Mouse (Mus musculus): ENCODE measurements around the gene Htra2. TPM values are rescaled to one million over a fixed set of nuclear protein-coding genes. Genes with fewer than 3 reads are reported as not detected.
A peak's percentile ranks its signal among the peaks of the same experiment; 100 is the strongest.

The Htra2 gene
- polyA plus RNA-seq, 1 experiment from 2014 or later = 132 TPM

DNA sequence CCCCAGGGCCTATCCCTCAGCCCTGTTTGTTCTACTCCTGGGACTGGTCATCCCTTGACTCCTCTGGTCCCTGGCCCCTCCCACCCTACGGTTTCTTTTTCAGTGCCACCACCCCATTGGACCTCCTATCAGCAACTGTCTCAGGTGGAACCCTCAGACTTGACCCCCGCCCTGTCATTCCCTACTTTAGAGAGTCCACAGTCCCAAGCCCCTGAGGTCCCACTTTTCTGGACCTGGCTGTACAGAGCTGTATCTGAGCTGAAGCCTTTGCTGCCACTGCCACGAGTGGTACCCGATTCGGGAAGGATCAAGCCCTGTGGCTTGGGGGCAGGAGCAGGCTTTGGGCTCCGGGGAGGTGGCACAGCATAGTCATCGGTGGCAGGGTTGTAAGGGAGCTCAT, 24.0 kb downstream of the Htra2 start:
- ATAC-seq (ENCODE audit: low read depth) (no peak), DNase-seq (no peak)
- Histone ChIP-seq H3K4me2 (peak overlapping the region; percentile 83; the same call in 1 of the 2 replicates), H3K9me3 (replicated peaks) (no peaks in the 10 kb centered on the region), H3K27me3 (peaks cover 29% of the 10 kb centered on the region), H3K36me3 (peaks cover 31% of the 10 kb centered on the region), H3K9ac (peak overlapping the region; percentile 92), H3K4me1 (replicated peaks) (peaks cover 80% of the 10 kb centered on the region), H3K4me3 (replicated peaks) (no peak overlapping the region), H3K27ac (peak overlapping the region; percentile 35; the same call in 1 of the 2 replicates)
- WGBS (ENCODE audit: insufficient replicate concordance) = 75% methylated on average over 7 of the region's 7 CpGs

DNA sequence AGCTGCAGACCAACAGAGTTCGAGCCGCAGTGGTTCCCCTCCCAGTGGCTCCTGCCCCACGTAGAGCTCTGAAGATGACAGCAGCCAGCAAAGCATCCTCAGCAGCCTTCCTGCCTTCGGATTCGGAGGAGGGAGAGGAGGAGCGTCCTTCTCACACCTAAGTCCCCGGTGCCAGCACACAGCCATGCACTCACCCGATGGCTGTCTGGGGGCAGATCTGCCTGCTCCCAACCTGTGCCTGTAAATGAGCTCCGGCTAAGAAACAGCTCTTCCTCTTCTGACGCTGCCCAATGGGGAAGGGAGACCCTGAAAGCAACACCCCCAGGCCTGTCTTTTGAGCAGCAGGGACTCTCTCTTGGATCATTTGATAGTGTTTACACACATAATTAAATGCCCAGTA, 25.3 kb downstream of the Htra2 start:
- Histone ChIP-seq H3K4me1 (replicated peaks) (peaks cover 79% of the 10 kb centered on the region), H3K27ac (peak overlapping the region; percentile 44), H3K9me3 (replicated peaks) (no peaks in the 10 kb centered on the region), H3K36me3 (peaks cover 31% of the 10 kb centered on the region), H3K9ac (no peak overlapping the region), H3K4me3 (replicated peaks) (no peak overlapping the region), H3K4me2 (no peak overlapping the region), H3K27me3 (peaks cover 17% of the 10 kb centered on the region)
- 58% methylated on average over 10 of the region's 10 CpGs for WGBS (ENCODE audit: insufficient replicate concordance)
- no peak for DNase-seq
- ATAC-seq (ENCODE audit: low read depth) = no peak

DNA sequence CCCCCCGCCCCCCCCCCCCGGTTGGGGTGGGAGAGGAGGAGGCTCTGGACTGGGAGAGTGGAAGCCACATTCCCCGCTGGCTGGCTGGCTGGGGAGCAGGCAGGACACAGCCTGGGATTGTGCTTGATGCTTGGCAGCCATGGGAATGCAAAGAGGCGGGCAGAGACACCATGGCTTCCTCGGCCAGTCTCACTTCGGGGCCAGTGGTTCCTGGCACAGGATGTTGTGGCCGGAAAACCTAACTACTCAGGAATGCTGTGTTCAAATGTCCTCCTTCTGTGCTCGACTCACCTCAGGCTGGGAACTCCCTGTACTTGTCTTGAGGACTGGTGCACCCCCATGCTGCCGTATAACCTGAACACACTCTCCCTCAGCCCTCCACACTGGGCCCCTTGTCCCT, 27.4 kb downstream of the Htra2 start:
- DNase-seq = no peak
- H3K27me3 ChIP-seq = peaks cover 9% of the 10 kb centered on the region; the same call in 1 of the 2 replicates
- WGBS (ENCODE audit: insufficient replicate concordance) = 45% methylated on average over 7 of the region's 9 CpGs

DNA sequence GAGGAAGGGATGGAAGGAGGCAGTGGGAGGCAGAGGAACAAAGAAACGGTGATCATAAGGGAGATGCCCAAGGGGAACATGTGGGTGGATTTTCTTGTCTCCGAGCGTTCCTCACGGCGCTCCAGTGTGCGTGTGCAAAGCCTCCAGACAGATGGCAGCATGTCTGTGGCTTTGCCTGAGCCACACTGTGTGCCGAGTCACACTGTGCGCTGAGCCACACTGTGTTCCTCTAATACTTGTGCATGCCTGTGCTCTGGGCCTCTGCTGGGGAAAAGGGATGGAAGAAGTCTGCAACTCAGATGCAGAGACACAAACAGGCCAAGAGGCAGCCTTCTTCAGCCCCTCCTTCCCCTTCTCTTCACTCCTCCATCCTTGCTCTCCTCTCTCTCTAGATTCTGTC, 27.8 kb downstream of the Htra2 start:
- no peak for DNase-seq
- Histone ChIP-seq H3K4me3 (replicated peaks) (no peak overlapping the region), H3K4me2 (no peak overlapping the region), H3K9ac (no peak overlapping the region; the same call in 1 of the 2 replicates), H3K9me3 (replicated peaks) (no peaks in the 10 kb centered on the region), H3K27ac (peak overlapping the region; percentile 44), H3K4me1 (replicated peaks) (peaks cover 84% of the 10 kb centered on the region), H3K27me3 (peaks cover 9% of the 10 kb centered on the region; the same call in 1 of the 2 replicates), H3K36me3 (peaks cover 31% of the 10 kb centered on the region)
- ATAC-seq (ENCODE audit: low read depth) = no peak
- WGBS (ENCODE audit: insufficient replicate concordance) = 76% methylated on average over 8 of the region's 8 CpGs

More for the DNA sequence above, 27.4 kb downstream of the Htra2 start:
- Histone ChIP-seq H3K9me3 (replicated peaks) (no peaks in the 10 kb centered on the region), H3K4me1 (replicated peaks) (peaks cover 84% of the 10 kb centered on the region), H3K4me2 (no peak overlapping the region), H3K9ac (no peak overlapping the region; the same call in 1 of the 2 replicates), H3K4me3 (replicated peaks) (no peak overlapping the region), H3K27ac (peak overlapping the region; percentile 44), H3K36me3 (peaks cover 31% of the 10 kb centered on the region)
- ATAC-seq (ENCODE audit: low read depth) = no peak

DNA sequence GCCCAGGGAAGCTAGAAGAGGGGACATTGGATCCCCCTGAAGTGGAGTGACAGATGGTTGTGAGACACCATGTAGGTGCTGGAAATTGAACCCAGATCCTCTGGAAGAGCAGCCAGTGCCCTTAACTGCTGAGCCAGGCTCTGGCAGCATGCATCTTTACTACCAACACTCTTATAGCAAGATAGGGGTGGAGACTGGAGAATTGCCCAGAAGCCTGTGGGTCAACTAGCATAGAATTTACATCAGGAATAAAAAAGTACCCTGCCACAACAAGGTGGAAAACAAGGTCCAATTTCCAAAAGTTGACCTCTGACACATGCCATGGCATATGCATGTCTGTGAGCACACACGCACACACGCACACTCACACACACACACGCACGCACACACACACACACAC, 29.9 kb downstream of the Htra2 start:
- Histone ChIP-seq H3K36me3 (peaks cover 10% of the 10 kb centered on the region), H3K9me3 (replicated peaks) (no peaks in the 10 kb centered on the region), H3K27me3 (no peaks in the 10 kb centered on the region; the same call in 1 of the 2 replicates), H3K4me3 (replicated peaks) (no peak overlapping the region), H3K27ac (peak overlapping the region; percentile 91; the same call in 1 of the 2 replicates), H3K4me1 (replicated peaks) (peaks cover 84% of the 10 kb centered on the region), H3K4me2 (no peak overlapping the region), H3K9ac (no peak overlapping the region)
- DNase-seq = no peak
- WGBS (ENCODE audit: insufficient replicate concordance) = 96% methylated on average over 4 of the region's 4 CpGs
- no peak for ATAC-seq (ENCODE audit: low read depth)

DNA sequence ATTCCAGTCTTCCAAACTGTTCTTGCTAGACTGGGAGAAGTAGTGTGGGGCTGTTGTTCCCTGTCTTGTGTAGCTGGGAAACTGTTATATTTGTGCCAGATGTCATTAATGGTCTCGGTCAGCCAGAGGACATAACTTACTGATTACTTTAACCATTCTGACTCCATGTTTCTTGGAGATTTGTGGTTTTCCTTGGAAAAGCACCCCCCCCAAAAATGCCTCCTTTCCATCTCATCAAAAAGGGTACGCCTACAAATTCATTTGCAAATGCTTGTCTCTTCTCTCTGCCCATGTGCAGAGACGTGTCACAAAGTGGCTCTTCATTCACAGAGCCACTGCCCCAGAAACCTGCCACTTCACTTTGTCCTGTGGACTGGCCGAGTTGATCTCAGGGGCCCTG, 30.7 kb downstream of the Htra2 start:
- H3K4me1 ChIP-seq (replicated peaks) = peaks cover 85% of the 10 kb centered on the region
- H3K9ac ChIP-seq = peak overlapping the region; percentile 43; the same call in 1 of the 2 replicates
- H3K36me3 ChIP-seq = peaks cover 2% of the 10 kb centered on the region; the same call in 1 of the 2 replicates
- H3K4me3 ChIP-seq (replicated peaks) = no peak overlapping the region
- ATAC-seq (ENCODE audit: low read depth) (no peak), DNase-seq (no peak)
- H3K9me3 ChIP-seq (replicated peaks) = no peaks in the 10 kb centered on the region
- H3K27me3 ChIP-seq = no peaks in the 10 kb centered on the region; the same call in 1 of the 2 replicates
- WGBS (ENCODE audit: insufficient replicate concordance) = 52% methylated on average over 4 of the region's 4 CpGs
- H3K4me2 ChIP-seq = no peak overlapping the region
- peak overlapping the region; percentile 91 for H3K27ac ChIP-seq

DNA sequence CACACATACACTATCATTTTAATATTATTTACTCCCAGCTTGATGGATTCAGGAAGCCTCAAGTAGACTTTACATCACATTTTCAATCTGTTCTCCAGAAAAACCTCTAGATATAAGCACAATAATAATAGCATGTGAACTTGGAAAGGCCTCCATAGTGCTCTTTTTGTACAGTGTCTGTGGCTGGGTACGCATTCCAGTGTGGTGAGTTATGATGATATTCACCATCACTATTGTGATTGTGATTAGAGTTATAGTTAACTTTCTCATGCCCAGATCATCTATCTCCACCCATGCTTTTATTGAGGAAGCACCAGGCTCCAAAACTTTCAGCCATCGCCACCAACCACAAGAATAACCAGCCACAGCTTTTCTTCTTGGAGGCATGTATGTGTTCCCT, 31.3 kb downstream of the Htra2 start:
- 91% methylated on average over 2 of the region's 2 CpGs for WGBS (ENCODE audit: insufficient replicate concordance)
- Histone ChIP-seq H3K4me1 (replicated peaks) (peaks cover 85% of the 10 kb centered on the region), H3K4me2 (no peak overlapping the region), H3K9ac (peak overlapping the region; percentile 43), H3K9me3 (replicated peaks) (no peaks in the 10 kb centered on the region), H3K4me3 (replicated peaks) (no peak overlapping the region), H3K36me3 (no peaks in the 10 kb centered on the region), H3K27me3 (no peaks in the 10 kb centered on the region; the same call in 1 of the 2 replicates), H3K27ac (peak overlapping the region; percentile 91)
- ATAC-seq (ENCODE audit: low read depth) = no peak
- no peak for DNase-seq

DNA sequence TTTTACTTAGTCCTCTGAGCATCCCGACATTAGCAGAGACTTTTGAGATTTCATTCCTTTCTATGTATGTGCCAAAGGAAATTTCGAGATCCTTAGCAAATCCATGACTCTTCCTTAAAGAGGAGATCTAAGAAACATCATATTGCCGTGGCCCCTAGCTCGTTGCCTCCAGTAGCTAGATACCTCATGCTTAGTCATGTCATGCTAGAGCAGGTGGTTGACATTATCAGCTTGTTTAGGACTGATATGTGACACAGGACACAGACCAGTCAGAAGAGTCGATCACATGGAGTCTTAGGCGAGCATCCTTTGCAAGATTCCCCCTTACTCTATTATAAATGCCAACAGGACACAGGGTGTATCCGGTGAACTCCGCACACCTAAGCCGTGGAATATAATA, 32.1 kb downstream of the Htra2 start:
- 58% methylated on average over 9 of the region's 9 CpGs for WGBS (ENCODE audit: insufficient replicate concordance)
- Histone ChIP-seq H3K9ac (peak overlapping the region; percentile 43), H3K27me3 (no peaks in the 10 kb centered on the region; the same call in 1 of the 2 replicates), H3K27ac (peak overlapping the region; percentile 91), H3K36me3 (no peaks in the 10 kb centered on the region), H3K9me3 (replicated peaks) (no peaks in the 10 kb centered on the region), H3K4me2 (peak overlapping the region; percentile 30), H3K4me1 (replicated peaks) (peaks cover 87% of the 10 kb centered on the region), H3K4me3 (replicated peaks) (no peak overlapping the region)
- ATAC-seq (ENCODE audit: low read depth) = peak; percentile 85
- peak; percentile 46 for DNase-seq

DNA sequence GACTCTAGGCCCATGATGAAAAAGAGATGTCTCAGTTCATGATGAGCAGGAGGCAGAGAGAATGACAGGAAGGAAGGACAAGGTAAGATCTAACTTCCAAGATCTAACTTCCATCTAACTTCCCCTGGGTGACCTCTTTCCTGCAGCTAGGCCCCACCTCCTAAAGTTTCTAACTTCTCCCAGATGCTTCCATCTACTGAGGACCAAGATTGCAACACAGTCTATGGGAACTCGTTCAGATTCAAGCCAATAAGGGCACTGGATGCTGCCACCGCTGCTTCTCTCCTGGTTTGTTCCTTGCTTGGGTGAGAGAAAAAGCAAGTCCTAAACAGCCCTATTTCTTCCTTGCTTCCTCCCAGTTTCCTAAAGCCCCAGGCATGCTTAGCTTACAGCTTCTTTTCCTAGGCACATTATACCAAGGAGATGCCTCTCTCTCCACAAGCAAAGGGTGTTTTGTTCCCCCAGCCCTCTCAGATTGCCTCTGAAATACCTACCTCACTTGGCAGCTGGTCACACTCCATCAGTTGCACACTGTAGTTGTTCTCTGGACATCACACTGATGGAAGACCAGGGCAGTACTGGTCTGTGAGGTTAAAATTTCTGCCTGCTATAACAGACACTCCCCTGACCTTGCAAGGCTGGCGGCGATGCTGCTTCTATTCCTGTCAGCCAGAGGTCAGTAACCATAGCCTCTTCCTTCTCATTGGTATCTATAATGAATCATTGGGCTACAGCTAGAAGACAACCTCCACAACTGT, 34.1 kb downstream of the Htra2 start:
- H3K36me3 ChIP-seq = no peaks in the 10 kb centered on the region
- no peak overlapping the region for H3K4me3 ChIP-seq (replicated peaks)
- H3K27me3 ChIP-seq = no peaks in the 10 kb centered on the region
- WGBS (ENCODE audit: insufficient replicate concordance) = 74% methylated on average over 4 of the region's 4 CpGs
- H3K9me3 ChIP-seq (replicated peaks) = no peaks in the 10 kb centered on the region
- DNase-seq = no peak
- H3K4me1 ChIP-seq (replicated peaks) = peaks cover 91% of the 10 kb centered on the region
- peak overlapping the region; percentile 30; the same call in 1 of the 2 replicates for H3K9ac ChIP-seq
- H3K27ac ChIP-seq = peak overlapping the region; percentile 91
- H3K4me2 ChIP-seq = peak overlapping the region; percentile 36; the same call in 1 of the 2 replicates
- no peak for ATAC-seq (ENCODE audit: low read depth)

DNA sequence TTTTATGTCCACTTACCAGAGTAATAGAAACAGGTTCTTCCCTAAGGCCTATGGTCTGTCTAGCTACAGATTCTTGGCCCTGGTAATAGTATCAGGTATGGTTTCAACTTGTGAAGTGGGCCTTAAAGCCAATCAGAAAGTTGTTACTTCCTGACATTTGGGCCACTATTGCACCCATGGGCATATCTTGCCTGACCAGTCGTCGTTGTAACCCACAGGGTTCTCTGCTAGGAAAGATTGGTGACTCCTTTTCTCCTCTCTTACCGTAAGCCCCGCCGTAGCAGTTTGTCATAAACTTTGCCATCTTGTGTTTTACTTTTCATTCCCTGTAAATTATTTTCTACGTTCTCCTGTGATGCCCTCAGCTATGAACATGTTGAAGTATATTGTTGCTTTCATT, 35.0 kb downstream of the Htra2 start:
- Histone ChIP-seq H3K27me3 (no peaks in the 10 kb centered on the region), H3K9me3 (replicated peaks) (no peaks in the 10 kb centered on the region), H3K4me1 (replicated peaks) (peaks cover 99% of the 10 kb centered on the region), H3K36me3 (no peaks in the 10 kb centered on the region), H3K9ac (peak overlapping the region; percentile 30; the same call in 1 of the 2 replicates), H3K4me2 (peak overlapping the region; percentile 36), H3K4me3 (replicated peaks) (no peak overlapping the region), H3K27ac (peak overlapping the region; percentile 91)
- WGBS (ENCODE audit: insufficient replicate concordance) = 36% methylated on average over 6 of the region's 6 CpGs
- peak; percentile 65 for ATAC-seq (ENCODE audit: low read depth)
- peak; percentile 63 for DNase-seq

DNA sequence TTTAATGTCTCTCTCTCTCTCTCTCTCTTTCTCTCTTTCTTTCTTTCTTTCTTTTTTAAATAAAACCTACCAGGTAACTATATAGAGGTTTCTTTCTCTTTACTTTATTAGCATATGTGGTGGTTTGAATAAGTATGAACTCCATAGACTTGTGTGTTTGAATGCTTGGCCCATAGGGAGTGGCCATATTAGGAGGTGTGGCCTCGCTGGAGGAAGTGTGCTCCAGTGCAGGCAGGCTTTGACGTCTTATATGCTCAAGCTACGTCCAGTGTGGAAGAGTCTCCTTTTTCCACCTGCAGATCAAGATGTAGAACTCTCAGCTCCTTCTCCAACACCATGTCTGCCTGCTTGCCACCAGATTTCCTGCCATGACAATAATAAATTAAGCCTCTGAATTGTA, 36.0 kb downstream of the Htra2 start:
- Histone ChIP-seq H3K27me3 (no peaks in the 10 kb centered on the region), H3K27ac (peak overlapping the region; percentile 99), H3K9me3 (replicated peaks) (no peaks in the 10 kb centered on the region), H3K4me2 (no peak overlapping the region), H3K9ac (no peak overlapping the region), H3K4me3 (replicated peaks) (no peak overlapping the region), H3K4me1 (replicated peaks) (peaks cover 96% of the 10 kb centered on the region), H3K36me3 (no peaks in the 10 kb centered on the region)
- DNase-seq (no peak), ATAC-seq (ENCODE audit: low read depth) (no peak)
- 58% methylated on average over 3 of the region's 3 CpGs for WGBS (ENCODE audit: insufficient replicate concordance)

All from liver, embryonic 13.5 days (tissue).